Mouse (Mus musculus) C2C12 (cell line): ENCODE data around the gene Nme3. TPM values are rescaled to one million over a fixed set of nuclear protein-coding genes. Genes with fewer than 3 reads are reported as not detected.

Source experiments
- H3K27me3 ChIP-seq: one replicate; pipeline ENCODE4 v1.6.1; 2011; ENCODE audit not compliant: control insufficient read depth, insufficient read depth, insufficient read length
- H3K36me3 ChIP-seq: one replicate; pipeline ENCODE4 v1.6.1; 2011; ENCODE audit not compliant: control insufficient read depth, insufficient read depth
- H3K4me3 ChIP-seq: one replicate; pipeline ENCODE4 v1.5.1; 2011; ENCODE audit warnings: mild to moderate bottlenecking, control low read depth; ENCODE audit not compliant: poor library complexity, insufficient read depth, severe bottlenecking
- H3K79me2 ChIP-seq: one replicate; pipeline ENCODE4 v1.6.1; 2011; ENCODE audit not compliant: control insufficient read depth, insufficient read depth
- H3K79me3 ChIP-seq: one replicate; pipeline ENCODE4 v1.6.1; 2011; ENCODE audit warnings: low read depth, control low read depth
- H3ac ChIP-seq: one replicate; pipeline ENCODE3; 2011; ENCODE audit warnings: low read depth; ENCODE audit not compliant: control insufficient read depth, insufficient read length
- CEBPB ChIP-seq: IDR thresholded peaks from one replicate; pipeline ENCODE4 v1.6.1; 2011; ENCODE audit warnings: low read depth, mild to moderate bottlenecking, control low read depth, moderate library complexity
- CTCF ChIP-seq: IDR thresholded peaks from one replicate; pipeline ENCODE4 v1.5.1; 2011; ENCODE audit not compliant: control insufficient read depth, insufficient read depth, insufficient read length
- FOSL1 ChIP-seq: IDR thresholded peaks from one replicate; pipeline ENCODE4 v1.8.0; 2011; ENCODE audit warnings: mild to moderate bottlenecking, low read length; ENCODE audit not compliant: poor library complexity, insufficient read depth, severe bottlenecking
- MAX ChIP-seq: IDR thresholded peaks from one replicate; pipeline ENCODE4 v1.6.1; 2011; ENCODE audit warnings: mild to moderate bottlenecking, control low read depth
- MYOD1 ChIP-seq: IDR thresholded peaks from one replicate; pipeline ENCODE4 v1.6.1; 2011; ENCODE audit warnings: low read depth; ENCODE audit not compliant: control insufficient read depth, insufficient read length
- MYOG ChIP-seq: IDR thresholded peaks from one replicate; pipeline ENCODE4 v1.6.1; 2011; ENCODE audit not compliant: control insufficient read depth, insufficient read length; ENCODE audit errors: extremely low read depth
- USF1 ChIP-seq: IDR thresholded peaks from one replicate; pipeline ENCODE4 v1.6.1; 2011; ENCODE audit warnings: low read depth, mild to moderate bottlenecking, control low read depth, moderate library complexity
- polyA plus RNA-seq: library from polyadenylated mRNA; unstranded; fragments of >200 nt; fragmentation: generic; extraction: Trizol; gene quantifications from one replicate; pipeline ENCODE4 v1.2.1, GENCODE M21; 2012; ENCODE audit warnings: missing spikeins

Nme3 gene
- polyA plus RNA-seq, 1 experiment, result 19.8 TPM

GRCm38 (mm10) chr17:24884391-24884790 is 11.9 kb upstream of the Nme3 start:
- no peaks in the 10 kb centered on the region for H3K27me3 ChIP-seq
- no peak overlapping the region for H3K4me3 ChIP-seq
- peaks cover 23% of the 10 kb centered on the region for H3K79me2 ChIP-seq
- H3ac ChIP-seq, result no peak overlapping the region
- peaks cover 9% of the 10 kb centered on the region for H3K79me3 ChIP-seq
- TF ChIP-seq CEBPB (no peak), MYOG (no peak)
- H3K36me3 ChIP-seq, result no peaks in the 10 kb centered on the region

DNA sequence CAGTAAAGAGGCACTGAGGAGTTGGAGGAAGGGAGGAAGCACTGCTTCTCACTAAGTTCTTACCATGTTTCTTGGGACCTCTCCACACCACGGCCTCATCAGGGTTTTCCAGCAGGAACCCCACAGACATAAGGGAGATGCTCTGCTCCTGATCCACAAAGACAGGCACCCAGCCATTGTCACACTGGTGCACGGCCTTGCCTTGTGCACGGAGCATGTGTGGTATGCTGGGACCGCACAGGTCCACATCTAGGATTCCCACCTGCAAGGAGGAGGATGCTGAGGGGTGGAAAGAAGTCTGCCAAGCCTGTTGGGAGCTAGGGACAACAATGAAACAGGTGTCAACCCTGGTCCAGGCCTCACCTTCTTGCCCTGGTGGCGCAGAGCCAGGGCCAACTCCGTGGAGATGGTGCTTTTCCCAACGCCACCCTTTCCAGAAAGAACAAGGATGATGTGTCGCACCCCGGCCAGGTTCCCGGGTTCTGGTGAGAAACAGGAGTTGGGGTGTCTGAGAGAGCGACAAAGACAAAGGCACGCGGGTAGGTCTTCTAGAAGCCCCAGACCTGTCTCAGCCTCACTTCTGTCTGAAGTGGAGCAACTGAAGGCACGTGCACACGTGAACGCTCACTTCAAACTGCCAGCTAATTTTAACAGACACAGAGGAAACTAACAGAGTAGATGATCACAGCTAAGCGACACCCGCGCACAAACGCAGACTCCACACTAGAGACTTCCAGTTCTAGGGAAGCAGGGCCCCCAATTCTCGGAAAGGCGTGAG is 10.8 kb upstream of the Nme3 start:
- no peak for TF ChIP-seq MYOG
- TF ChIP-seq FOSL1, result no peak
- TF ChIP-seq MYOD1, result no peak
- TF ChIP-seq CEBPB, result no peak
- TF ChIP-seq USF1, result no peak
- TF ChIP-seq CTCF, result no peak
- TF ChIP-seq MAX, result no peak
- Histone ChIP-seq H3K27me3 (no peaks in the 10 kb centered on the region), H3K79me3 (peaks cover 9% of the 10 kb centered on the region), H3K4me3 (peak overlapping the region; percentile 96), H3K79me2 (peaks cover 23% of the 10 kb centered on the region), H3K36me3 (peaks cover 4% of the 10 kb centered on the region), H3ac (peak overlapping the region; percentile 43)

DNA sequence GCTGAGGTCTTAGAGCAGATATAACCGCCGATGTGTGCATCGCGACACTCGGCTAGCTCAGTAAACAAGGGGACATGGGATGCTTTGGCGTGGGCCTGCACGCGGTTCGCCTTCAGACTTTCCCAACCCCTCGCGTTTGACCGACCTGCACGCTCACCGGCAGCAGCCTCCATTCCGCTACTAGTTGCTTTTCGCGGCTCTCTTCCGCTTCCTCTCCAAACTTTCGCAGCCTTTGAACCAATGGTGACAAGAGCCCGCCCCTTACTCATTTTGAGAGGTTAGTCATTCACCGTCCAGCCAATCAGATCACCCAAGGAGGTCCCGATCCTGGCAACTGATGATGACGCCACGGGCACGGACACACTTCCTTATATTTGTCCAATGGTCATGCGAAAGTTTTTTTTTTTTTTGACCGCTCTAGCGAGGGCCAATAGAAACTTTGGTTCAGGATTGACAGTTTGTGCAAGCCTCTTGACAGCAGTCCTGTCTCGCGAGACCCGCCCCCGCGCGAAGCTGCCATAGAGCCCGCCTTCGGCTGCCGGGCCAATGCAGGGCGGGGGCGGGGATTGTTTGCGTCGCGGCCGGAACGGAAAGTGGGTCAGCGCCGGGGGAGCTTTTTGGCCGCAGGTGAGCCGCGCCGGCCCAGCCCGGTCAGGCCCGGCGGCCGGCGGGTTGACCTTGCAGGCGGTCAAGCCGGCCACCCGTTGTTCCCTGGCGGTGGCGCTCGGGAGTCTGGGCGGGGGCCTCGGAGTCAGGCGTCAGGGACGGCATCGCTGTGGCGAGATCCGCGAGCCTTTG is 10.0 kb upstream of the Nme3 start, which contains the start of the genes Nubp2 and Spsb3:
Gene Nubp2 (minus strand): TSS at position 216 of the 798 bp plus-strand sequence.
Gene Spsb3 (plus strand): TSS at position 510 of the 798 bp plus-strand sequence.
- TF ChIP-seq CEBPB (no peak), MAX (peak; percentile 17)
- Histone ChIP-seq H3K79me2 (peaks cover 23% of the 10 kb centered on the region), H3ac (peak within 1 kb of the TSS; percentile 50), H3K36me3 (peaks cover 9% of the 10 kb centered on the region), H3K27me3 (no peaks in the 10 kb centered on the region), H3K4me3 (peak within 1 kb of the TSS; percentile 96), H3K79me3 (peaks cover 9% of the 10 kb centered on the region)

- H3K79me2 ChIP-seq, result peaks cover 23% of the 10 kb centered on the region
- H3K36me3 ChIP-seq, result peaks cover 9% of the 10 kb centered on the region
- peaks cover 9% of the 10 kb centered on the region for H3K79me3 ChIP-seq
- no peaks in the 10 kb centered on the region for H3K27me3 ChIP-seq
- peak overlapping the region; percentile 50 for H3ac ChIP-seq
- peak overlapping the region; percentile 64 for H3K4me3 ChIP-seq
- TF ChIP-seq CEBPB (no peak), MAX (no peak), USF1 (no peak), CTCF (no peak), MYOD1 (no peak), MYOG (no peak), FOSL1 (no peak)
Observed at GRCm38 (mm10) chr17:24886932-24887271, 9.4 kb upstream of the Nme3 start.

DNA sequence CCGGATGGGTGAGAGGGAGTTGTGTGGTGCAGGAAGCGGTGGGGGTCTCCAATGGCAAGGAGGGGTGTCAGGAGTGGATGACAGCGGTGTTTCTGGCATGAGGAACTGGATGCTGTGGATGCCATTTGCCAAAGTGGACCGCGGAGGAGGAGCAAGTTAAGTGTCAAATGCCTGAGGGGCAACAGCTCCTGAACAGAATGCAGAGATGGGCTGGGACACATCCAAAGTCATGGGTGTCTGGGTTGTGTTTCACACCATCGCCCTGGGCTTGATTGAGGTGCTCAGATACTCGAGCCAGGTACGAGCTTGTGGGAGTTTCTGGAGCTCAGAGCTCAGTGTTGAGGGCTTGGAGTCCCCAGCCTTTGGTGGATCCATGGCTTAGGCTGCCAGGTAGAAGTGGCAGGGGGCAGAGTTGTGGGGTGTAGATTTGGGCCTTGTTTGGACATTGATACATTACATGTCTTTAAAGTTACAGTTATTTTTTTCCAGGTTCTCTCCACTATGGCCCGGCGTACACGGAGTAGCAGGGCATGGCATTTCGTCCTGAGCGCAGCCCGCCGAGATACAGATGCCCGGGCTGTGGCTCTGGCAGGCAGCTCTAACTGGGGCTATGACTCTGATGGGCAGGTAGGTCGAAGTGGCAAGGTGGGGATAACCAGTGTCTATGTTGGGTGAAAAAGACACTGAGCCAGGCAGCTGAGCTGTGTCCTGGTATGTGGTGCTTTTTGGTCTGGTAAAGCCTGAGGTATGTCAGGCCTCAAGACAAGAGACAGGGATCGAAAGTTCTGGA is 8.8 kb upstream of the Nme3 start:
- H3ac ChIP-seq, result peak overlapping the region; percentile 50
- no peaks in the 10 kb centered on the region for H3K27me3 ChIP-seq
- TF ChIP-seq MYOD1, result no peak
- TF ChIP-seq USF1, result no peak
- no peak for TF ChIP-seq MYOG
- TF ChIP-seq MAX, result no peak
- no peak for TF ChIP-seq FOSL1
- TF ChIP-seq CEBPB, result no peak
- TF ChIP-seq CTCF, result no peak
- peaks cover 14% of the 10 kb centered on the region for H3K36me3 ChIP-seq
- H3K79me3 ChIP-seq, result peaks cover 9% of the 10 kb centered on the region
- H3K79me2 ChIP-seq, result peaks cover 27% of the 10 kb centered on the region
- H3K4me3 ChIP-seq, result peak overlapping the region; percentile 64
